Mouse (Mus musculus) heart, postnatal 14 days (tissue): ENCODE results near the gene Fbln1. TPM values are rescaled to one million over a fixed set of nuclear protein-coding genes. Genes with fewer than 3 reads are reported as not detected.

Source experiments
- DNase-seq, 2 experiments: peaks; one replicate each; pipeline ENCODE4 v3.0.0; 2021 to 2022
- intact Hi-C: fragments of 180-260 bp; cut with DNase I; formaldehyde crosslinking; loops from one replicate; pipeline ENCODE4 v1.15.1; 2025
- total RNA-seq, 2 experiments: library from RNA; stranded (reverse); gene quantifications; 2 replicates each; pipeline ENCODE4 v1.2.3; 2021

Gene Fbln1
- total RNA-seq, 2 experiments from 2014 or later: 60.9 to 78.2 TPM

- DNase-seq: no peak
- intact Hi-C loops: no loop called here
These were observed 26.9 kb downstream of the Fbln1 start for GRCm38 (mm10) chr15:85232543-85233250.

DNA sequence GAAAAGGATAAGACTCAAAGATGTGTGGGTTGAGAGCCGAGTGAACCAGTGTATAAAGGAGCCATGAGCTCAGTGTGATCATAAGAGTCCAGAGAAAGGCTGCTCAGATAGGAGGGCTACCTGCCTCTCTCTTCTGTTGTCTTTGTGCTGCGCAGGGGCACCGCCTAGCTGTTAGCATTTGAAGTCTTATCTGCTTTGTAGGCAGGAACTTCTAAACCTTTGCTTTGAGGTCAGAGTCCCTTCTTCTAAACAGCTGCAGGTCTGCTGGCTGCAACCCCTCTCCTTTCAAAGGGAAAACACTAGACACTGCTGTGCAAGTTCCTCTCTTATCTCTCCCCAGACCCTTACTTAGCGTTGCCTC, 27.5 kb downstream of the Fbln1 start:
- intact Hi-C loops: no loop called here
- DNase-seq: no peak

DNA sequence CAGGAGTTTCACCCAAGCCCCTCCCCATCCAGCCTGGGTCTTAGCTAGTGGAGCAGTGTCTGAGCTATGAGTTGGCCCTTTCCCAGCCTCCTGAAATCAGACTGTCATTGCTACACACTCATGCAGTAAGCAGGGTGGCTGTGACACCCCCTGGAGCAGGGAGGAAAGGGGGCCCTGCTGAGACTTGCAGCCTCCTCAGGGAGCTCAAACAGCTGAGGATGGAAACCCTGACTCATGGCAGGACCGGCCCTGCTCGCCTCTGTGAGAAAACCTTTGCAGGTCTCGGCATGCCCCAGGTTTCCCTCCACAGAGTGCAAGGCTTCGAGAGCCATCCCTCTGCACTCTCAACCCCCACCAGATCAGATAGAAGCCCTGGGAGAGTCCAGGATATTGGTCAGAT, 27.9 kb downstream of the Fbln1 start:
- intact Hi-C loops: no loop called here
- DNase-seq: no peak

DNA sequence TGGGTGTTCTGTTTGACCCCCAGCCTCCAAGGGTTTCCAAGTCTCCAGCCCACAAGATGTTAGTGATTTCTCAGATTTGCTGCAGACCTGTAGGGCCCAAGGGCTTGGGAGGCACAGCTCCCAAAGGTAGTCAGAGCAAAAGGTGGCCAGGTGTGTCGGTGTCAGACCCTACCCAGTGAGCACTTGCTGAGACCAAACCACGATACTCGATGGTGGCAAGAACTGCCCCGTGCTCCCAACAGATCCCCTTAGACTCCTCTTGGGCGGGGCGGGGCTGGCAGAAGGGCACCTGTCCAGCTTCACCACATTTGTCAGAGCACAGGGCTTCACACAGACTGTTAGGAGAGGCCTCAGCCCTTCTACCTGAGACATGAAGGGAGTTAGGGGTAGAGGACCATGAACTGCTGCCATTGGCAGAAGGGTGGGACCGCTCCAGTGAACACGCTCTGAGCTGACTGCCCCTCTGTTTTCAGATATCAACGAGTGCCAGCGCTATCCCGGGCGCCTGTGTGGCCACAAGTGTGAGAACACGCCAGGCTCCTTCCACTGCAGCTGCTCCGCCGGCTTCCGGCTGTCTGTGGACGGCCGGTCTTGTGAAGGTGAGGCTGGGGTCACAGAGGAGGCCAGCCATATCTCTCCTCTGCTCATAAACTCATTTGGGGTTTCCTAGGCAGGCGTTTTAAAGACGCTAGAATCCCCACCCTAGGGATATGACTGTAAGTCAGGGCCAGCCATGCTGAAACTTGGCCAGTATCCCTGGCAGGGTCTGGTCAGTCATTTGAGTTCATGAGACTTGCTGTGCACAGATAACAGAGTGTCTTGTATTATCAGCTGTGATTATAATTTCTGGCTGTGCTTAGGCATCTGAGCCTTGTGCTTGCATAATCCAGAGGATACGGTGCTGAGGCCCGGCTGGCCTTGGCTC, 33.3 kb downstream of the Fbln1 start:
- intact Hi-C loops: no loop called here
- DNase-seq: peak; percentile 63 to 72

DNA sequence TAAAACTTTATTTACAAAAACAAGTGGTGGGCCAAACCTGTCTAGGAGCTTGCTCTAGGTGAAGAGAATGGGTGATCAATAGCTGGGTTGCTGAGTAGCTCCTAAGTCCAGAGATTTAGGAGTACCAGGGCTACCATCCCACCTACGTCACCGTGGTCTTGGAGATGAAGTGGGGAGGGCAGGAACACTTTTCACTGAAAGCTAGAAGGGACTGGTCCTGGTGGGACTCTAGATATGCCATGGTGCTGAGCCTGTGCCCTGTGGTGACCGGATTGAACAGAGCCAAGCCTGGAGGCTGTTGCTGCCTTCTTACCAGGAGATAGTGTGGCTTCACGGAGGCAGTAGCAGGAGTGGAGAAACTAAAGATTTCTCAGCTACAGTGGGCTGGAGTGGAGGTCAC, 34.3 kb downstream of the Fbln1 start:
- intact Hi-C loops: loop anchor here (10.0 kb wide), 1 partner anchor 235 kb away; no protein-coding TSS in a partner anchor

DNA sequence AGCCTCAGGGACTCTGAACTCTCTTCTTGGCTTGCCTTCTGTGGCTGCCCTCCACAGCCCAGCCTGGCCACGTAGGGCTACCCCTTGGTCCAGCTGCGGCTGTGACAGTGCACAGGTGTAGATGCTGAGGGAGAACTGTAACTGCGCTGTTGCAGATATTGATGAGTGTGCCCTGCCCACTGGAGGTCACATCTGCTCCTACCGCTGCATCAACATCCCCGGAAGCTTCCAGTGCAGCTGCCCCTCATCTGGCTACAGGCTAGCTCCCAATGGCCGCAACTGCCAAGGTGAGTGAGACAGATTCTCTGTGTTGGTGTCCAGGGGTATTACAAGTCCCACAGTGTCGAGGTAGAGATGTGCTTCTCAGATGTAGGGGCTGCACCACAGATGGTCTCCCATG, 36.1 kb downstream of the Fbln1 start:
- intact Hi-C loops: loop anchor here (10.0 kb wide), 1 partner anchor 237 kb away; no protein-coding TSS in a partner anchor
- no peak for DNase-seq

More for the DNA sequence above, 34.3 kb downstream of the Fbln1 start:
- DNase-seq: no peak

GRCm38 (mm10) chr15:85244414-85245161, 38.8 kb downstream of the Fbln1 start:
- intact Hi-C loops: loop anchor here (10.0 kb wide), 1 partner anchor 240 kb away; no protein-coding TSS in a partner anchor
- no peak for DNase-seq

DNA sequence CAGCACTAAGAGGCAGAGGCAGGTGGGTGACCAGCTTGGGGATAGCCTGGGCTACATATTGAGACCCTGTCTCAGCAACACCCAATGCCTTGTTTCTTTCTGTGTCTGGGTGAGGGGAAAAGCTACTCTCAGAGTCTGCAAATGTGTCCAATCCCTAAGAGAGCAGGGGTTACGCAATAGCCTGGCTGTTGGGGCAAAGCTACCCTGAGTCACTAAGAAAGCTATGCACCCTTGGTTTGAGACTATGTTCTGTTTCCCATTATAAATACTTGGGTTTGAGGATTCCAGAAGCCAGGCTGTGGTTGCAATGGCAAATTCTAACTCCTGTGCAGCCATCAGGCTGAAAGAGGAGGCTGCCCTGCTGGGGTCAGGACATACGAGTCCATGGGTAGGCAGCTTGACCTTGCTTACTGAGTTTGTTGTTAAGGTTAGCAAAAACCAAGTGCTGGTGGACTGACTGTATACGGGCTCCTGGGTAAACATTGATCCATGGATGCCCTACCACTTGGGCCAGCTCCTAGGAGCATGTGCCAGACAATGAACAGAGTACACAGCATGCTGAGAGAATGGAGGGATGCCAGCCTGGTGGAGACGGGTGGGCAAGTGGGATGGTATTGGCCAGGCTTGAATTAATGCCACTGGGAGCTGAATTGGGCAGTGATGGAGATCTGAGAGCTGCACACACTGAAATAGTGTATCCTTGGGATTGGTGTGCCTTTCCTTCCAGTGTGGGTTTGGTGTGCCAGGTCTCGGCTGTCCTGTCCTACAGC, 39.7 kb downstream of the Fbln1 start:
- peak in 1 of 2 experiments; percentile 40 for DNase-seq
- intact Hi-C loops: loop anchor here (10.0 kb wide), 1 partner anchor 241 kb away; no protein-coding TSS in a partner anchor

GRCm38 (mm10) chr15:85246016-85246415, 40.3 kb downstream of the Fbln1 start:
- peak in 1 of 2 experiments; percentile 25 for DNase-seq
- intact Hi-C loops: loop anchor here (10.0 kb wide), 1 partner anchor 241 kb away; no protein-coding TSS in a partner anchor

GRCm38 (mm10) chr15:85246936-85247335, 41.2 kb downstream of the Fbln1 start:
- intact Hi-C loops: loop anchor here (10.0 kb wide), 1 partner anchor 242 kb away; no protein-coding TSS in a partner anchor
- no peak for DNase-seq

DNA sequence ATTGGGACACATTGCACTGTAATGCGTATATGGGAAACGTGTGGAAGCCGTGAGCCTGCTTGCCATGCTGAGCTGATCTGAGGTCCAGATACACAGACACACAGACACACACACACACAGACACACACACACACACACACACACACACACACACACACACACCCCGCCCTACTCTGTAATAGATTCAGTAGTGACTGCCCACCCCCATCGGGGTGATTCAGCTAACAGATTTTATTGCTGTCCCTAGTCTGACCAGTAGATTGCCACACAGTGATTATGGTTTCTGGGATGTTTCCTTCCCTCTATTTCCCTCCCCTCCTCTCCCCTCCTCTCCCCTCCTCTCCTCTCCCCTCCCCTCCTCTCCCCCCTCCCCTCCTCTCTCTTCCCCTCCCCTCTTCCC, 42.6 kb downstream of the Fbln1 start:
- no peak for DNase-seq
- intact Hi-C loops: loop anchor here (10.0 kb wide), 1 partner anchor 244 kb away; no protein-coding TSS in a partner anchor

- peak; percentile 35 to 73 for DNase-seq
- intact Hi-C loops: loop anchor here (1.0 to 10.0 kb wide), 2 partner anchors 99 to 244 kb away; no protein-coding TSS in a partner anchor
These were observed 43.5 kb downstream of the Fbln1 start for GRCm38 (mm10) chr15:85249252-85249651.

DNA sequence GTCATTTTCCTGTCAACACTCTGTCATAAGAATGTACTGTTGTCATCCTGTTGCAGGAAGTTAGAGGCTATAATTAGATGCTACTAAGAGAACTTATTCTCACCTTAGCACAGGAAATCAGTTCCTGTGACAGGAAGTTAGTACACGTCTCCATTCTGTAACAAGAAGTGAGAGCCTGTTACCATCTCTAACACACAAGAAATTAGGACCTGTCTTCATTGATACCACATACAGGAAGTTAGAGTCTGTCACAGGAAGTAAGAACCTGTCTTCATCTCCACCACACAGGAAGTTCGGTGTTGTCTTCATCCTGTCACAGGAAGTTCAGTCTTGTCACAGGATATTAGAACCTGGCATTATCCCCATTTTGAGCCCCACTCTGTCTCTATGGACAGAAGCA, 44.7 kb downstream of the Fbln1 start:
- intact Hi-C loops: no loop called here
- DNase-seq: no peak

DNA sequence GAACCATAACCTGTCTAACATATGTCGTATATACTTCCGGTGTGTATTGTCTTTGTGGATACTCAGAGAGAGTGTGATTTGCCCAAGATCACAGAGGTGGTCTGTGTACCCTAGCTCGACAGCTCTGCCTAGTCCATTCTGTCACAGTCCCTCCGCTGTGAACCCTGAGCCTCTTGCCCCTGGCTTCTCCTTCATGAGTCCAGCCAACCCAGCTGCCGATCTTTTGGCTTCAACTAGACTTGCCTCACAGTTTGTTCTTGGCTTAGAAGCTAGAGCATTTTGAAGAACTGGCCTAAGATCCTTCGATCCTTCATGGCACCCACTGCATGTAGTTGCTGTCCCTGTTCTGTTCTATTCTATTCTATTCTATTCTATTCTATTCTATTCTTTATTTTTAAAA, 46.7 kb downstream of the Fbln1 start:
- DNase-seq: peak in 1 of 2 experiments; percentile 22
- intact Hi-C loops: no loop called here

GRCm38 (mm10) chr15:85257775-85258429, 52.2 kb downstream of the Fbln1 start:
- DNase-seq: peak; percentile 67 to 79

DNA sequence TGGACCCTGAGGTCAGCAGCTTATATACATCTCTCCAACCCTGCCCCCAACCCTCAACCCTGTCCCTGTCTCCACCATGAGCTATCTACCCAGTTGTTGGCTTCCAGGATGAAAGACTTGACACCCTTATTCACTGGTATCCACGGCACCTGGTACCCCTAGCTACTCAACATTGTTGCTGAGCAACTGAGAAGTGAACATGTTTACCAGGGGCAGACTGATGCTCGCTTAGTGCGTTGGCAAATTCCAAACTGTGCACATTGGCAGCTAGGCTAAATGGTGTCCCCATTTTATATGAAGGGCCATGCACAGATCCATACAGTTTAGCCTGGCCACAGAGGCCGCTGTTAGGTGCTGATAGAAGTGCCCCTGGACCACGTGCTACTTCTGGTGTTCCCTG, 57.1 kb downstream of the Fbln1 start:
- intact Hi-C loops: no loop called here
- no peak for DNase-seq

More at GRCm38 (mm10) chr15:85257775-85258429, 52.2 kb downstream of the Fbln1 start:
- intact Hi-C loops: loop anchor here (1.0 kb wide), 1 partner anchor 107 kb away; no protein-coding TSS in a partner anchor

GRCm38 (mm10) chr15:85266729-85267434, 61.1 kb downstream of the Fbln1 start:
- peak; percentile 83 to 88 for DNase-seq
- intact Hi-C loops: loop anchor here (1.0 to 5.0 kb wide), 4 partner anchors 48 to 445 kb away; no protein-coding TSS in a partner anchor

- no peak for DNase-seq
- intact Hi-C loops: loop anchor here (2.0 to 5.0 kb wide), 3 partner anchors 47 to 444 kb away; no protein-coding TSS in a partner anchor
These were observed 62.1 kb downstream of the Fbln1 start for GRCm38 (mm10) chr15:85267891-85268290.
